In the genomic region with DNA sequence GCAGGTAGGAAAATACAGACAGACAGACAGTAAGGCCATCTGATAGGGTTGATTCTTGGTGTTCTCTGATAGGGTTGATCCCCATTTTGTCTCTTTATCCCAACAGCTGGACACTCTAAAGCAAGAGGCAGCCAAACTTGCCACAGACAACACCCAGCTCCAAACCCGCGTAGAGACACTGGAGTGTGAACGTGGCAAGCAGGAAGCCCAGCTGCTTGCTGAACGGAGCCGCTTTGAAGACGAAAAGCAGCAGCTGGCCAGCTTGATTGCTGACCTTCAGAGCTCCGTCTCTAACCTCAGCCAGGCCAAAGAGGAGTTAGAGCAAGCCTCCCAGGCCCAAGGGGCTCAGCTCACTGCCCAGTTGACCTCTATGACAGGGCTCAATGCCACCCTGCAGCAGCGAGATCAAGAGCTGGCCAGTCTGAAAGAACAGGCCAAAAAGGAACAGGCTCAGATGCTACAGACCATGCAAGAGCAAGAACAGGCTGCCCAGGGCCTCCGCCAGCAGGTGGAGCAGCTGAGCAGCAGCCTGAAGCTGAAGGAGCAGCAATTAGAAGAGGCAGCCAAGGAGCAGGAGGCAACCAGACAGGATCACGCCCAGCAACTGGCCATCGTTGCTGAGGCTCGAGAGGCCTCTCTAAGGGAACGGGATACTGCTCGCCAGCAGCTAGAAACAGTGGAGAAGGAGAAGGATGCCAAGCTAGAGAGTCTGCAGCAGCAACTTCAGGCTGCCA, we compare ENCODE assay signal across 8 mouse cellular contexts. TPM values are rescaled to one million over a fixed set of nuclear protein-coding genes. Genes with fewer than 3 reads are reported as not detected.
DNase-seq lines count a peak whose midpoint lies in the region; ATAC-seq and TF ChIP-seq lines count a peak whose summit lies in the region.

No protein-coding gene starts in this region.

- intact Hi-C loops in heart, adult 2 months (cut with DNase I): loop anchor here (2.0 to 5.0 kb wide), 3 partner anchors 18 to 79 kb away; no protein-coding TSS in a partner anchor

- DNase-seq in 416B (ENCODE audit: low read depth): peak; percentile 75
- DNase-seq in adrenal gland, postnatal 25 days: peak; percentile 88
- peak; percentile 80 for DNase-seq in embryonic facial prominence, embryonic 10.5 days (ENCODE audit: low spot score)
- DNase-seq in heart, adult 2 months: peak; percentile 88 to 90
- peak; percentile 49 for DNase-seq in liver, adult 2 months (ENCODE audit: extremely low read depth, low read depth, low spot score)
- DNase-seq in neural tube, embryonic 10.5 days (ENCODE audit: extremely low spot score, low spot score): peak; percentile 73

- no peak overlapping the region for H3K4me2 ChIP-seq in kidney, embryonic 16.5 days (replicated peaks; ENCODE audit: low read depth, low read length)
- H3K4me2 ChIP-seq in stomach, embryonic 14.5 days (replicated peaks; ENCODE audit: low read depth, low read length): no peak overlapping the region

- peak; percentile 46; the same call in 1 of the 2 replicates for ATAC-seq in kidney, embryonic 16.5 days (ENCODE audit: low FRiP score, low TSS enrichment)
- peak; percentile 33; the same call in 1 of the 2 replicates for ATAC-seq in stomach, embryonic 14.5 days (ENCODE audit: insufficient number of reproducible peaks, insufficient read depth, low FRiP score, low read depth)

- H3K9me3 ChIP-seq in embryonic facial prominence, embryonic 10.5 days: no peaks in the 10 kb centered on the region
- no peaks in the 10 kb centered on the region for H3K9me3 ChIP-seq in kidney, embryonic 16.5 days (ENCODE audit: low read length)
- H3K9me3 ChIP-seq in stomach, embryonic 14.5 days (ENCODE audit: control insufficient read depth, low read depth, low read length): no peaks in the 10 kb centered on the region

- no peaks in the 10 kb centered on the region for H3K4me1 ChIP-seq in embryonic facial prominence, embryonic 10.5 days
- peaks cover 2% of the 10 kb centered on the region for H3K4me1 ChIP-seq in heart, adult 2 months (ENCODE audit: control insufficient read depth, insufficient read depth, low read length)
- peaks cover 16% of the 10 kb centered on the region for H3K4me1 ChIP-seq in kidney, embryonic 16.5 days (ENCODE audit: insufficient read depth, low read length)
- no peaks in the 10 kb centered on the region for H3K4me1 ChIP-seq in liver, adult 2 months (ENCODE audit: control insufficient read depth, insufficient read depth, low read length)
- H3K4me1 ChIP-seq in stomach, embryonic 14.5 days (ENCODE audit: control insufficient read depth, insufficient read depth, low read length): no peaks in the 10 kb centered on the region

- H3K4me3 ChIP-seq in embryonic facial prominence, embryonic 10.5 days: no peak overlapping the region
- H3K4me3 ChIP-seq in heart, adult 2 months: no peak overlapping the region
- no peak overlapping the region for H3K4me3 ChIP-seq in kidney, embryonic 16.5 days (ENCODE audit: low read length)
- no peak overlapping the region; the same call in 1 of the 2 replicates for H3K4me3 ChIP-seq in liver, adult 2 months (ENCODE audit: insufficient read depth, low read depth, low read length)
- no peak overlapping the region for H3K4me3 ChIP-seq in stomach, embryonic 14.5 days (ENCODE audit: low read depth, low read length)

- H3K27ac ChIP-seq in embryonic facial prominence, embryonic 10.5 days (replicated peaks): no peak overlapping the region
- H3K27ac ChIP-seq in heart, adult 2 months: no peak overlapping the region; the same call in 1 of the 2 replicates
- peak overlapping the region; percentile 9; the same call in 1 of the 2 replicates for H3K27ac ChIP-seq in kidney, embryonic 16.5 days (ENCODE audit: low read length)
- no peak overlapping the region for H3K27ac ChIP-seq in liver, adult 2 months (replicated peaks; ENCODE audit: insufficient read depth, low read depth, low read length)
- no peak overlapping the region for H3K27ac ChIP-seq in stomach, embryonic 14.5 days (ENCODE audit: low read length)

- no peak for TF ChIP-seq POLR2A in heart, adult 2 months (IDR thresholded peaks at IDR 0.05; ENCODE audit: insufficient read depth, low read depth, low read length)
- no peak for TF ChIP-seq POLR2A in liver, adult 2 months (IDR thresholded peaks at IDR 0.05; ENCODE audit: extremely low read depth, insufficient read depth, low read length)

- TF ChIP-seq CTCF in heart, adult 2 months (IDR thresholded peaks at IDR 0.05): no peak
- peak; percentile 97 for TF ChIP-seq CTCF in liver, adult 2 months (IDR thresholded peaks at IDR 0.05; ENCODE audit: low read depth, low read length)

- WGBS in embryonic facial prominence, embryonic 10.5 days: 77% methylated on average over 14 of the region's 14 CpGs
- 35% methylated on average over 14 of the region's 14 CpGs for whole genome bisulfite sequencing in heart, adult 2 months
- WGBS in kidney, embryonic 16.5 days: 37% methylated on average over 14 of the region's 14 CpGs
- 69% methylated on average over 14 of the region's 14 CpGs for WGBS in liver, adult 2 months
- 55% methylated on average over 14 of the region's 14 CpGs for WGBS in stomach, embryonic 14.5 days

- peak; percentile 82 for TF ChIP-seq EP300 in heart, adult 2 months (IDR thresholded peaks at IDR 0.05; ENCODE audit: insufficient read depth, low read depth, low read length)

- no peaks in the 10 kb centered on the region for H3K27me3 ChIP-seq in embryonic facial prominence, embryonic 10.5 days (replicated peaks; ENCODE audit: low read depth, poor library complexity, severe bottlenecking)
- H3K27me3 ChIP-seq in heart, adult 2 months (ENCODE audit: control insufficient read depth, insufficient read depth, low read length): no peaks in the 10 kb centered on the region
- H3K27me3 ChIP-seq in kidney, embryonic 16.5 days (ENCODE audit: insufficient read depth, low read length): no peaks in the 10 kb centered on the region
- no peaks in the 10 kb centered on the region for H3K27me3 ChIP-seq in liver, adult 2 months (ENCODE audit: control insufficient read depth, insufficient read depth, low read length)
- H3K27me3 ChIP-seq in stomach, embryonic 14.5 days (ENCODE audit: control insufficient read depth, insufficient read depth, low read length): no peaks in the 10 kb centered on the region

- H3K9ac ChIP-seq in heart, adult 2 months (ENCODE audit: low read depth, low read length): no peak overlapping the region
- no peak overlapping the region for H3K9ac ChIP-seq in kidney, embryonic 16.5 days (replicated peaks; ENCODE audit: low read length)
- no peak overlapping the region for H3K9ac ChIP-seq in liver, adult 2 months (ENCODE audit: low read depth, low read length)
- H3K9ac ChIP-seq in stomach, embryonic 14.5 days (replicated peaks; ENCODE audit: low read depth, low read length): no peak overlapping the region

- H3K36me3 ChIP-seq in embryonic facial prominence, embryonic 10.5 days (replicated peaks): peaks cover 100% of the 10 kb centered on the region
- H3K36me3 ChIP-seq in heart, adult 2 months (ENCODE audit: control insufficient read depth, insufficient read depth, low read length): peaks cover 3% of the 10 kb centered on the region
- peaks cover 87% of the 10 kb centered on the region for H3K36me3 ChIP-seq in kidney, embryonic 16.5 days (ENCODE audit: insufficient read depth, low read length)
- H3K36me3 ChIP-seq in liver, adult 2 months (ENCODE audit: control insufficient read depth, insufficient read depth, low read length): peaks cover 65% of the 10 kb centered on the region
- H3K36me3 ChIP-seq in stomach, embryonic 14.5 days (ENCODE audit: control insufficient read depth, insufficient read depth, low read length): peaks cover 94% of the 10 kb centered on the region

- no peaks in the 10 kb centered on the region; the same call in 1 of the 2 replicates for H3K79me2 ChIP-seq in heart, adult 2 months (replicated peaks; ENCODE audit: control insufficient read depth, insufficient read depth, low read length)
- no peaks in the 10 kb centered on the region; the same call in 1 of the 2 replicates for H3K79me2 ChIP-seq in liver, adult 2 months (ENCODE audit: control insufficient read depth, insufficient read depth, low read length)

RNA-seq across cellular contexts. Expression of gene Il18bp, which starts 20.1 kb away (rescaled TPM):
- total RNA-seq in adrenal gland, postnatal 25 days (2021): 7.4 and 8.9 TPM in 2 replicates
- 3.0 and 3.4 TPM in 2 replicates for polyA plus RNA-seq in embryonic facial prominence, embryonic 10.5 days (2016; fragmentation: Nextera tagmentation; extraction: Ambion mirVana)
- total RNA-seq in heart, adult 2 months (2021): 10 to 100 TPM in 1 of 2 experiments, 1 to 10 TPM in 1; 8.6 to 12.3 TPM
- 14.4 and 21.8 TPM in 2 replicates for polyA plus RNA-seq in heart, adult 2 months (2012; rRNA removed)
- polyA plus RNA-seq in kidney, embryonic 16.5 days (2015; fragmentation: Nextera tagmentation; extraction: Ambion mirVana): 3.0 and 3.3 TPM in 2 replicates
- 15.7 TPM in 2 replicates for total RNA-seq in liver, adult 2 months (2014; rRNA removed)
- polyA plus RNA-seq in liver, adult 2 months (2012; rRNA removed): 14.2 and 26.4 TPM in 2 replicates
- 3.1 and 3.6 TPM in 2 replicates for polyA plus RNA-seq in stomach, embryonic 14.5 days (2014; fragmentation: Nextera tagmentation; extraction: Ambion mirVana)
